Comparison of ENCODE assay signal across 28 mouse cellular contexts in the genomic region with DNA sequence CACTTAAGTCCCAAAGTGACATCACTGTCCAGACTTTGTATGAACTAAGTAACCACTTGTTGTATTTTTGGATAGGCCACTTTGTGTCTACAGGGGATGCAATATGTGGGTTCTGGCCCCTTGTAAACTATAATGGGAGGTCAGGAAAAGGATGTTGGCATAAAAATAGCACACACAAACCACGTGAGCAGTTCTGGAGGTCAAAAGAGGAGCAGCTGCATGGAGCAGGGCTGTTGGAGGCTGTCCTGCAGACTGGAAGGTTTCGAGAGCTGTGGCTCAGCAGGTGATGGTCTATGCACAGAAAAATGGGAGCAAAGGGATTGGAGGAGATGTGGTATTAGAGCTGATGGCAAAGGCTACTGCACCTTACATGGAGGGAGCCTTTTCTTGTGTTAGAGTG. TPM values are rescaled to one million over a fixed set of nuclear protein-coding genes. Genes with fewer than 3 reads are reported as not detected.
DNase-seq lines count a peak whose midpoint lies in the region; ATAC-seq and TF ChIP-seq lines count a peak whose summit lies in the region.
"Had no signal": no experiment of that assay in that cellular context is flagged by ENCODE, and none has a peak within 500 bp of the region (broad histone marks: within the 10 kb centered on the region; RNA-seq: fewer than 3 reads in every experiment).

No protein-coding gene starts in this region.

- no peak for TF ChIP-seq CTCF in heart, adult 2 months (IDR thresholded peaks at IDR 0.05)

- ATAC-seq in heart, embryonic 11.5 days (replicated peaks; ENCODE audit: insufficient number of reproducible peaks, low FRiP score, low TSS enrichment): no peak
- ATAC-seq in heart, embryonic 16.5 days (replicated peaks; ENCODE audit: extremely low read depth, insufficient read depth, low FRiP score): peak; percentile 78
- no peak for ATAC-seq in forebrain, embryonic 12.5 days (ENCODE audit: low FRiP score)
- ATAC-seq: CD4-positive, CD25-positive, alpha-beta regulatory T cell, adult 4 months; forebrain, embryonic 16.5 days; hindbrain, postnatal 0 days; intestine, embryonic 15.5 days; midbrain, embryonic 15.5 days had no signal

- H3K36me3 ChIP-seq in heart, adult 2 months (ENCODE audit: control insufficient read depth, insufficient read depth, low read length): peaks cover 5% of the 10 kb centered on the region
- no peaks in the 10 kb centered on the region for H3K36me3 ChIP-seq in heart, embryonic 11.5 days (ENCODE audit: control insufficient read depth, insufficient read depth, low read length)
- H3K36me3 ChIP-seq in heart, embryonic 16.5 days (ENCODE audit: control insufficient read depth, insufficient read depth): no peaks in the 10 kb centered on the region
- no peaks in the 10 kb centered on the region for H3K36me3 ChIP-seq in forebrain, embryonic 12.5 days (replicated peaks)
- H3K36me3 ChIP-seq: embryonic facial prominence, embryonic 13.5 days; forebrain, embryonic 10.5 days; intestine, embryonic 15.5 days; limb, embryonic 10.5 days; limb, embryonic 15.5 days; liver, embryonic 13.5 days; midbrain, embryonic 10.5 days; midbrain, embryonic 15.5 days had no signal

- TF ChIP-seq POLR2A in heart, adult 2 months (IDR thresholded peaks at IDR 0.05; ENCODE audit: insufficient read depth, low read depth, low read length): no peak

- no peak overlapping the region for H3K4me3 ChIP-seq in heart, adult 2 months
- no peak overlapping the region for H3K4me3 ChIP-seq in heart, embryonic 11.5 days (ENCODE audit: low read depth, low read length)
- no peak overlapping the region for H3K4me3 ChIP-seq in heart, embryonic 16.5 days (ENCODE audit: low read length)
- no peak overlapping the region for H3K4me3 ChIP-seq in forebrain, embryonic 12.5 days (replicated peaks)
- H3K4me3 ChIP-seq: embryonic facial prominence, embryonic 13.5 days; forebrain, embryonic 10.5 days; gastrocnemius, adult 2 months; intestine, embryonic 15.5 days; limb, embryonic 10.5 days; limb, embryonic 15.5 days; liver, embryonic 13.5 days; midbrain, embryonic 10.5 days; midbrain, embryonic 15.5 days had no signal

- peak in 1 of 2 experiments; percentile 10 for DNase-seq in heart, adult 2 months
- DNase-seq in heart, postnatal 25 days (ENCODE audit: low spot score): no peak
- peak; percentile 45 for DNase-seq in 416B (ENCODE audit: low read depth)
- DNase-seq in adrenal gland, adult 2 months: no peak
- DNase-seq in spleen, postnatal 4 days (ENCODE audit: low spot score in 2 of 2): no peak
- DNase-seq: cerebellum, adult 11 months; cerebellum, adult 9-11 months; gastrocnemius, adult 2 months; kidney, adult 8-10 months; kidney, postnatal 10 days; liver, embryonic 13.5 days; lung, postnatal 10 days; right cerebral cortex, postnatal 25 days; thymus, postnatal 14 days had no signal

- H3K9ac ChIP-seq in heart, adult 2 months (ENCODE audit: low read depth, low read length): no peak overlapping the region; the same call in 1 of the 2 replicates
- no peak overlapping the region for H3K9ac ChIP-seq in heart, embryonic 11.5 days (ENCODE audit: low read depth, low read length)
- no peak overlapping the region for H3K9ac ChIP-seq in heart, embryonic 16.5 days (ENCODE audit: low read length)
- H3K9ac ChIP-seq in forebrain, embryonic 12.5 days: no peak overlapping the region
- H3K9ac ChIP-seq: embryonic facial prominence, embryonic 13.5 days; intestine, embryonic 15.5 days; limb, embryonic 15.5 days; liver, embryonic 13.5 days; midbrain, embryonic 15.5 days had no signal

- no peak for TF ChIP-seq EP300 in heart, adult 2 months (IDR thresholded peaks at IDR 0.05; ENCODE audit: insufficient read depth, low read depth, low read length)

- WGBS in heart, adult 2 months: 13% methylated on average over 2 of the region's 2 CpGs
- WGBS in heart, embryonic 11.5 days (ENCODE audit: insufficient replicate concordance): 32% methylated on average over 2 of the region's 2 CpGs
- 26% methylated on average over 2 of the region's 2 CpGs for WGBS in heart, embryonic 16.5 days
- WGBS in forebrain, embryonic 12.5 days: 78% methylated on average over 2 of the region's 2 CpGs

- no peaks in the 10 kb centered on the region for H3K9me3 ChIP-seq in heart, embryonic 11.5 days (replicated peaks; ENCODE audit: control insufficient read depth, low read length)
- no peaks in the 10 kb centered on the region for H3K9me3 ChIP-seq in heart, embryonic 16.5 days (replicated peaks; ENCODE audit: control insufficient read depth, low read length)
- no peaks in the 10 kb centered on the region for H3K9me3 ChIP-seq in forebrain, embryonic 12.5 days
- H3K9me3 ChIP-seq: embryonic facial prominence, embryonic 13.5 days; forebrain, embryonic 10.5 days; intestine, embryonic 15.5 days; limb, embryonic 10.5 days; limb, embryonic 15.5 days; liver, embryonic 13.5 days; midbrain, embryonic 10.5 days; midbrain, embryonic 15.5 days had no signal

- peak overlapping the region; percentile 17; the same call in 1 of the 2 replicates for H3K27ac ChIP-seq in heart, adult 2 months
- peak overlapping the region; percentile 71 for H3K27ac ChIP-seq in heart, embryonic 11.5 days (ENCODE audit: low read depth, low read length)
- peak overlapping the region; percentile 66 for H3K27ac ChIP-seq in heart, embryonic 16.5 days (ENCODE audit: low read length)
- no peak overlapping the region for H3K27ac ChIP-seq in forebrain, embryonic 12.5 days
- H3K27ac ChIP-seq: embryonic facial prominence, embryonic 13.5 days; forebrain, embryonic 10.5 days; gastrocnemius, adult 2 months; hindbrain, postnatal 0 days; intestine, embryonic 15.5 days; limb, embryonic 10.5 days; limb, embryonic 15.5 days; liver, embryonic 13.5 days; macrophage; midbrain, embryonic 10.5 days; midbrain, embryonic 15.5 days had no signal

- peaks cover 6% of the 10 kb centered on the region for H3K4me1 ChIP-seq in heart, adult 2 months (ENCODE audit: control insufficient read depth, insufficient read depth, low read length)
- peaks cover 12% of the 10 kb centered on the region for H3K4me1 ChIP-seq in heart, embryonic 11.5 days (ENCODE audit: control insufficient read depth, insufficient read depth, low read length)
- peaks cover 25% of the 10 kb centered on the region for H3K4me1 ChIP-seq in heart, embryonic 16.5 days (ENCODE audit: control insufficient read depth, insufficient read depth, low read length)
- H3K4me1 ChIP-seq in forebrain, embryonic 12.5 days: no peaks in the 10 kb centered on the region
- H3K4me1 ChIP-seq: forebrain, embryonic 10.5 days; limb, embryonic 10.5 days; liver, embryonic 13.5 days; midbrain, embryonic 10.5 days; midbrain, embryonic 15.5 days had no signal

- peaks cover 8% of the 10 kb centered on the region for H3K79me2 ChIP-seq in heart, adult 2 months (replicated peaks; ENCODE audit: control insufficient read depth, insufficient read depth, low read length)

- intact Hi-C loops in heart, adult 2 months (cut with DNase I): no loop called here
- intact Hi-C loops in heart, postnatal 25 days (cut with DNase I): no loop called here

- H3K27me3 ChIP-seq in heart, adult 2 months (ENCODE audit: control insufficient read depth, insufficient read depth, low read length): no peaks in the 10 kb centered on the region
- H3K27me3 ChIP-seq in heart, embryonic 11.5 days (ENCODE audit: control insufficient read depth, insufficient read depth, low read length): no peaks in the 10 kb centered on the region
- H3K27me3 ChIP-seq in heart, embryonic 16.5 days (ENCODE audit: control insufficient read depth, insufficient read depth, low read length): no peaks in the 10 kb centered on the region
- no peaks in the 10 kb centered on the region for H3K27me3 ChIP-seq in forebrain, embryonic 12.5 days
- H3K27me3 ChIP-seq: embryonic facial prominence, embryonic 13.5 days; intestine, embryonic 15.5 days; limb, embryonic 15.5 days; liver, embryonic 13.5 days; midbrain, embryonic 15.5 days had no signal

- no peak overlapping the region for H3K4me2 ChIP-seq in heart, embryonic 11.5 days
- peak overlapping the region; percentile 21 for H3K4me2 ChIP-seq in heart, embryonic 16.5 days (ENCODE audit: low read depth, low read length)
- H3K4me2 ChIP-seq in forebrain, embryonic 12.5 days: no peak overlapping the region
- H3K4me2 ChIP-seq: embryonic facial prominence, embryonic 13.5 days; intestine, embryonic 15.5 days; limb, embryonic 15.5 days; liver, embryonic 13.5 days; midbrain, embryonic 15.5 days had no signal

RNA-seq across cellular contexts. Expression of a gene that starts 18.6 kb away (rescaled TPM):
- 100 to 1,000 TPM; 100 to 104 TPM for total RNA-seq in heart, adult 2 months (2021)
- polyA plus RNA-seq in heart, adult 2 months (2012; rRNA removed): 30.2 and 65.1 TPM in 2 replicates
- total RNA-seq in heart, postnatal 25 days (2021): 100 to 1,000 TPM; 107 to 116 TPM
- 38.3 and 51.0 TPM in 2 replicates for polyA plus RNA-seq in heart, embryonic 11.5 days (2014; fragmentation: Nextera tagmentation; extraction: Ambion mirVana)
- polyA plus RNA-seq in heart, embryonic 16.5 days (2015; fragmentation: Nextera tagmentation; extraction: Ambion mirVana): 39.5 and 49.2 TPM in 2 replicates
- 9.8 and 10.8 TPM in 2 replicates for polyA plus RNA-seq in forebrain, embryonic 12.5 days (2016; fragmentation: Nextera tagmentation; extraction: Ambion mirVana)
- 10 to 100 TPM; 40.8 to 42.6 TPM for total RNA-seq in adrenal gland, adult 2 months (2021)
- 2.0 and 4.6 TPM in 2 replicates for polyA plus RNA-seq in adrenal gland, adult 2 months (2012; rRNA removed)
